Mouse (Mus musculus): ENCODE data around the gene Tymp.
A peak's percentile ranks its signal among the peaks of the same experiment; 100 is the strongest.

Tymp gene

DNA sequence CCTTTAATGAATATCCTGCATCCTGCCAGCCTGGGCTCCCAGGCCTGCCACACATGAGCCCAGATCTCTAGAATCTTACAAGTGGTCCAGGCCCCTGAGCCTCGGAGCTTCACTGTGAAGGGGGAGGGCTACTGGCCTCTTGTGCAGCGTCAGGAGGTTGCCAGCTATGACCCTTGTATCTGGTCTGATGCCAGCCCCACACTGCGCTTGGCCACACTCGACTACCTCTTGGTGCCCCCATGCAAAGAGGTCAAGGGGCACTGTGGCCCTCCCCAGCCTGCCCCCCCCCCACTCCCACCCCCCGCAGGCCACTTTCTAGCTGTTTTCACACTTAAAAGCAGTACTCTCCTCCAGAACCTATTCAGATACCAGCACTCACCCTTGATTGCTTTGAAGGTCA is 50.4 kb downstream of the Tymp start:
- DNase-seq (ENCODE audit: low spot score), result no peak

DNA sequence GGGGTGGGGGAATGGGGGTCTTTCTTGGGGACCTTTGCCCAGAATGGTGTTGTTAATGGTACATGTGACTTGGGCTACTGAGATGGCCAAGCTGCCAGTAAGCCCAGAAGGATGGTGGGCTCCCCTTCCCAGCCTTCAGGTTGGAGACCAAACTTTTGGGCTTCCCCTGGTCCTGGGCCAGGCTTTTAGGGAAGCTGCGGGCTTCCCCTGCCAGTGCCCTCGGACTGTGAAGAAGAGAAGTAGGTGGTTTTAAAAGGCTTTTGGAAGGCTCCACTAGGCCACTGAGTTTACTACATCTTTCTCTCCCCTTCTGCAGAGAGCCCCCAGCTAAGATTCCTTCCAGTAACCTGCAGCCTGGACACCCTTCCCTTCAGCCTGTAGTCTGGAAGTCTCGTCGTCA is 53.2 kb downstream of the Tymp start:
- no peak for DNase-seq (ENCODE audit: low spot score)

- DNase-seq (ENCODE audit: low spot score), result peak; percentile 23
Observed at GRCm38 (mm10) chr15:89322670-89323522, 53.9 kb downstream of the Tymp start, which contains the start of gene Adm2. TSS of gene Adm2 (plus strand) at chr15:89322720.
